Mouse (Mus musculus) olfactory bulb, adult 2 months (tissue): Measurements from ENCODE around the gene Prox2. TPM values are rescaled to one million over a fixed set of nuclear protein-coding genes. Genes with fewer than 3 reads are reported as not detected.
A peak's percentile ranks its signal among the peaks of the same experiment; 100 is the strongest.

Experiments used
- H3K27ac ChIP-seq: fragments of 200-500 bp; 2 replicates; pipeline ENCODE4 v1.5.1; 2012; ENCODE audit warnings: low read depth, low read length; ENCODE audit not compliant: insufficient read depth
- H3K4me1 ChIP-seq: fragments of 200-500 bp; 2 replicates; pipeline ENCODE4 v1.6.1; 2012; ENCODE audit warnings: low read length; ENCODE audit not compliant: control insufficient read depth, insufficient read depth
- H3K4me3 ChIP-seq: fragments of 200-500 bp; 2 replicates; pipeline ENCODE4 v1.5.1; 2012; ENCODE audit warnings: mild to moderate bottlenecking, low read depth, low read length, moderate library complexity; ENCODE audit not compliant: insufficient read depth
- CTCF ChIP-seq: fragments of 200-500 bp; IDR thresholded peaks from 2 replicates; pipeline ENCODE4 v1.5.1; 2012; ENCODE audit warnings: low read depth, mild to moderate bottlenecking, low read length, moderate library complexity; ENCODE audit not compliant: insufficient read depth
- POLR2A ChIP-seq: fragments of 200-500 bp; IDR thresholded peaks from 2 replicates; pipeline ENCODE4 v1.6.1; 2012; ENCODE audit warnings: mild to moderate bottlenecking, low read depth, low read length, moderate library complexity; ENCODE audit not compliant: insufficient read depth
- WGBS: fragments of 180-500 bp; shearing (Covaris S2); methylation state at CpG from one replicate; pipeline ENCODE4 v1.1.7; 2018; 5-methylcytosine and 5-hydroxymethylcytosine counted together
- polyA plus RNA-seq: library from polyadenylated mRNA; stranded (reverse); fragments of >200 nt; gene quantifications from 2 replicates; pipeline ENCODE4 v1.2.4, GENCODE M21; 2012; ENCODE audit warnings: low replicate concordance; ENCODE audit not compliant: missing spikeins, insufficient read depth, insufficient read length

The Prox2 gene
- polyA plus RNA-seq, 1 experiment: not detected

- H3K4me1 ChIP-seq: peaks cover 5% of the 10 kb centered on the region; the same call in 1 of the 2 replicates
- 36% methylated on average over 9 of the region's 9 CpGs for WGBS
- no peak overlapping the region for H3K27ac ChIP-seq
- H3K4me3 ChIP-seq: no peak overlapping the region
- TF ChIP-seq POLR2A: no peak
- TF ChIP-seq CTCF: no peak
Observed at GRCm38 (mm10) chr12:85121806-85122459, 11.4 kb upstream of the Prox2 start.

- WGBS: 36% methylated on average over 7 of the region's 7 CpGs
- TF ChIP-seq POLR2A (no peak), CTCF (no peak)
- Histone ChIP-seq H3K4me3 (no peak overlapping the region), H3K4me1 (peaks cover 2% of the 10 kb centered on the region; the same call in 1 of the 2 replicates), H3K27ac (no peak overlapping the region)
Observed at GRCm38 (mm10) chr12:85115678-85116077, 5.1 kb upstream of the Prox2 start.

- Histone ChIP-seq H3K4me1 (peaks cover 5% of the 10 kb centered on the region; the same call in 1 of the 2 replicates), H3K4me3 (no peak overlapping the region), H3K27ac (no peak overlapping the region)
- 87% methylated on average over 3 of the region's 3 CpGs for WGBS
- no peak for TF ChIP-seq CTCF
- no peak for TF ChIP-seq POLR2A
Observed at GRCm38 (mm10) chr12:85113917-85114316, 3.4 kb upstream of the Prox2 start.

- WGBS: 90% methylated on average over 3 of the region's 3 CpGs
- H3K4me3 ChIP-seq: no peak overlapping the region
- H3K4me1 ChIP-seq: peaks cover 5% of the 10 kb centered on the region; the same call in 1 of the 2 replicates
- no peak overlapping the region for H3K27ac ChIP-seq
- no peak for TF ChIP-seq CTCF
- no peak for TF ChIP-seq POLR2A
Observed at GRCm38 (mm10) chr12:85113337-85113736, 2.8 kb upstream of the Prox2 start.

GRCm38 (mm10) chr12:85112550-85113251, 2.1 kb upstream of the Prox2 start:
- 80% methylated on average over 7 of the region's 7 CpGs for WGBS

GRCm38 (mm10) chr12:85110011-85110697, 405 bp downstream of the Prox2 start:
- WGBS: 12% methylated on average over 18 of the region's 18 CpGs
- Histone ChIP-seq H3K4me3 (peak overlapping the region; percentile 71), H3K4me1 (peaks cover 5% of the 10 kb centered on the region; the same call in 1 of the 2 replicates), H3K27ac (peak overlapping the region; percentile 60)
- TF ChIP-seq CTCF (no peak), POLR2A (no peak)

More at GRCm38 (mm10) chr12:85112550-85113251, 2.1 kb upstream of the Prox2 start:
- Histone ChIP-seq H3K4me3 (no peak overlapping the region), H3K4me1 (peaks cover 5% of the 10 kb centered on the region; the same call in 1 of the 2 replicates), H3K27ac (no peak overlapping the region)
- TF ChIP-seq CTCF: no peak
- no peak for TF ChIP-seq POLR2A

- Histone ChIP-seq H3K4me1 (peaks cover 5% of the 10 kb centered on the region; the same call in 1 of the 2 replicates), H3K27ac (no peak overlapping the region), H3K4me3 (no peak overlapping the region)
- TF ChIP-seq CTCF (no peak), POLR2A (no peak)
- WGBS: 45% methylated on average over 4 of the region's 4 CpGs
Observed at GRCm38 (mm10) chr12:85109426-85109825, 1.1 kb downstream of the Prox2 start.

GRCm38 (mm10) chr12:85108643-85109042, 1.9 kb downstream of the Prox2 start:
- WGBS: 59% methylated on average over 3 of the region's 3 CpGs
- Histone ChIP-seq H3K27ac (no peak overlapping the region), H3K4me3 (no peak overlapping the region), H3K4me1 (peaks cover 5% of the 10 kb centered on the region; the same call in 1 of the 2 replicates)
- TF ChIP-seq POLR2A (no peak), CTCF (no peak)

- H3K4me3 ChIP-seq: no peak overlapping the region
- 18% methylated on average over 8 of the region's 8 CpGs for WGBS
- TF ChIP-seq POLR2A (no peak), CTCF (no peak)
- H3K4me1 ChIP-seq: 0 out of 2 replicates have a peak, but pooled peaks cover 3% of the 10 kb centered on the region
- no peak overlapping the region for H3K27ac ChIP-seq
Observed at GRCm38 (mm10) chr12:85106292-85106691, 4.3 kb downstream of the Prox2 start.
